Mouse (Mus musculus) limb, embryonic 10.5 days (tissue): ENCODE data around the gene Hist1h2ae. TPM values are rescaled to one million over a fixed set of nuclear protein-coding genes. Genes with fewer than 3 reads are reported as not detected.
A peak's percentile ranks its signal among the peaks of the same experiment; 100 is the strongest.
"Not testable (repeated sequence)": the region's sequence is repeated elsewhere in the genome, so short reads cannot be mapped to it uniquely, and the experiment has no call there.

Experiments used
- DNase-seq: peaks from one replicate; pipeline ENCODE4 v3.0.0-alpha.2; 2017; ENCODE audit warnings: low spot score
- H3K27ac ChIP-seq: fragments of 300-500 bp; sonication (generic); 2 replicates; pipeline ENCODE4 v1.5.1; 2016; ENCODE audit warnings: mild to moderate bottlenecking
- H3K27me3 ChIP-seq: fragments of 300-500 bp; sonication (generic); 2 replicates; pipeline ENCODE4 v1.6.1; 2016; ENCODE audit warnings: low read depth, mild to moderate bottlenecking; ENCODE audit not compliant: poor library complexity, severe bottlenecking
- H3K36me3 ChIP-seq: fragments of 300-500 bp; sonication (generic); 2 replicates; pipeline ENCODE4 v1.6.1; 2016; ENCODE audit warnings: mild to moderate bottlenecking, moderate library complexity
- H3K4me1 ChIP-seq: fragments of 300-500 bp; sonication (generic); 2 replicates; pipeline ENCODE4 v1.6.1; 2016
- H3K4me3 ChIP-seq: fragments of 300-500 bp; sonication (generic); 2 replicates; pipeline ENCODE4 v1.5.1; 2016; ENCODE audit warnings: mild to moderate bottlenecking, moderate library complexity
- H3K9me3 ChIP-seq: fragments of 300-500 bp; sonication (generic); replicated peaks from 2 replicates; pipeline ENCODE4 v1.6.1; 2016; ENCODE audit warnings: mild to moderate bottlenecking
- WGBS: fragments of 180-500 bp; shearing (Covaris S2); methylation state at CpG from one replicate; pipeline ENCODE4 v1.1.7; 2016; 5-methylcytosine and 5-hydroxymethylcytosine counted together
- polyA plus RNA-seq: library from polyadenylated mRNA; unstranded; fragments of >200 nt; fragmentation: Nextera tagmentation; extraction: Ambion mirVana; gene quantifications from 2 replicates; pipeline ENCODE4 v1.2.1, GENCODE M21; 2016

Gene Hist1h2ae
- polyA plus RNA-seq, 1 experiment from 2014 or later: 113 TPM

- Histone ChIP-seq H3K27me3 (no peaks in the 10 kb centered on the region), H3K4me1 (peaks cover 41% of the 10 kb centered on the region), H3K36me3 (no peaks in the 10 kb centered on the region), H3K27ac (peak within 1 kb of the TSS; percentile 95), H3K9me3 (no peaks in the 10 kb centered on the region), H3K4me3 (peak within 1 kb of the TSS; percentile 61)
- DNase-seq: peak; percentile 95
- WGBS: 0% methylated on average over 43 of the region's 43 CpGs
Observed at GRCm38 (mm10) chr13:23581408-23582218, 10.6 kb upstream of the Hist1h2ae start, which contains the start of gene Hist1h4d. Gene Hist1h4d, plus strand, starts transcription at chr13:23581598.

GRCm38 (mm10) chr13:23577835-23578234 is 6.8 kb upstream of the Hist1h2ae start:
- Histone ChIP-seq H3K27me3 (no peaks in the 10 kb centered on the region), H3K36me3 (no peaks in the 10 kb centered on the region), H3K9me3 (no peaks in the 10 kb centered on the region), H3K4me3 (no peak overlapping the region), H3K4me1 (peaks cover 30% of the 10 kb centered on the region), H3K27ac (peak overlapping the region; percentile 91)
- DNase-seq: no peak
- 88% methylated on average over 1 of the region's 1 CpGs for WGBS

DNA sequence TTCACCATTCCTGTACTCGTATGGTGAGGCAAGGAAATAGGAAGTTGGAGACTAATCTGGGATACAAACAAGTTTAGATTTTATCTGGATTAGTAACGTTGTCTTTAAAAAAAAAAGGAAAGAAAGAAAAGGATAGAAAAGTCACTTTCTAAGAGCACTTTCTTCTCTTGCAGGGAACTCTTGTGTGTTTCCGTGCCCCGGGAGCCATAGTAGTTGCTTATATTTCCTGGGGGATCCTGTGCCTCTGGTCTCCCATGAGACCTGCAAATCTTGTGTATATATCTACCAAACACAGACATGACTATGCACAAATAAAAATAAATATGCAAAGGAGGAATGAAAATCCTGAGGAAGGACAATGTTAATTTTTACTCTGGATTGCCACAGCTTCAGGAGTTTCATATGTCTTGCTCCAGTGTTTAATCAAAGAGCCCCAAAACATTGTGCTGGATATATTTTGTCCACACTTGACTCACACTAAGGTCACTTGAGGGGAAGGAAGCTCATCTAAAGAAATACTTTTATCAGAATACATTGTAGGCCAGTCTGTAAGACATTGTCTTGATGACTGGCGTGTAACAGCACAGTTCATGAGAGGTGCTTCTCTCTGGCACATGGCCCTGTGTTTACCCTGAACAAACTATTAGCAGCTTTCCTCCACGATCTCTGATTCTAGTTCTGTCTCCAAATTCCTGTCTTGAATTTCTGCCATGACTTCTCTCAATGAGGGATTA is 6.1 kb upstream of the Hist1h2ae start:
- Histone ChIP-seq H3K4me3 (peak overlapping the region; percentile 56), H3K4me1 (peaks cover 31% of the 10 kb centered on the region), H3K27me3 (no peaks in the 10 kb centered on the region), H3K9me3 (no peaks in the 10 kb centered on the region), H3K27ac (peak overlapping the region; percentile 91), H3K36me3 (no peaks in the 10 kb centered on the region)
- DNase-seq: no peak
- WGBS: 57% methylated on average over 6 of the region's 6 CpGs

GRCm38 (mm10) chr13:23576351-23576881 is 5.4 kb upstream of the Hist1h2ae start:
- 5% methylated on average over 7 of the region's 7 CpGs for WGBS
- Histone ChIP-seq H3K4me1 (peaks cover 31% of the 10 kb centered on the region), H3K27me3 (no peaks in the 10 kb centered on the region), H3K9me3 (no peaks in the 10 kb centered on the region), H3K36me3 (no peaks in the 10 kb centered on the region), H3K4me3 (peak overlapping the region; percentile 56), H3K27ac (peak overlapping the region; percentile 91)
- DNase-seq: peak; percentile 61

GRCm38 (mm10) chr13:23575864-23576313 is 4.9 kb upstream of the Hist1h2ae start:
- not testable (repeated sequence) for H3K36me3 ChIP-seq, H3K9me3 ChIP-seq, DNase-seq, H3K27me3 ChIP-seq
- 2% methylated on average over 8 of the region's 40 CpGs for WGBS
- H3K4me1 ChIP-seq: peaks cover 28% of the 10 kb centered on the region
- peak overlapping the region; percentile 56 for H3K4me3 ChIP-seq
- peak overlapping the region; percentile 91 for H3K27ac ChIP-seq

- Histone ChIP-seq H3K36me3 (no peaks in the 10 kb centered on the region), H3K27ac (peak within 1 kb of the TSS; percentile 91), H3K4me3 (peak within 1 kb of the TSS; percentile 56), H3K4me1 (peaks cover 23% of the 10 kb centered on the region), H3K9me3 (no peaks in the 10 kb centered on the region), H3K27me3 (no peaks in the 10 kb centered on the region)
- no peak for DNase-seq
- under 1% methylated on average over 18 of the region's 18 CpGs for WGBS
Observed at GRCm38 (mm10) chr13:23575271-23575851, 4.3 kb upstream of the Hist1h2ae start, which contains the start of gene Hist1h3d. Gene Hist1h3d, plus strand, starts transcription at chr13:23575763.

DNA sequence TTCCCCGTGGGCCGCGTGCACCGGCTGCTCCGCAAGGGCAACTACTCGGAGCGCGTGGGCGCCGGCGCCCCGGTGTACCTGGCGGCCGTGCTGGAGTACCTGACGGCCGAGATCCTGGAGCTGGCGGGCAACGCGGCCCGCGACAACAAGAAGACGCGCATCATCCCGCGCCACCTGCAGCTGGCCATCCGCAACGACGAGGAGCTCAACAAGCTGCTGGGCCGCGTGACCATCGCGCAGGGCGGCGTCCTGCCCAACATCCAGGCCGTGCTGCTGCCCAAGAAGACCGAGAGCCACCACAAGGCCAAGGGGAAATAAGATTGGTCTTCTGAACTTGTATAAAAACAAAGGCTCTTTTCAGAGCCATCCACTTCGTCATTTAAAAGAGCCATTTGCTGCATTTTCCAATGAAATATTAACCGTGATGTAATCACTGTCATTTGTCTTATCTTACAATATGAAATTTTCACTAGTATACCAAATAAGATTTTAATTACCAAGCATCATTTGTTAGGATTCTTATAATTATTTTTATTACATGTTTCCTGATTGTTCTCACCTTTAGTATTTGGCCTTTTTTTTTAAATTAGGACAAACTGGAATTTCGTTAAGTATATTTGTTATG is 3.6 kb upstream of the Hist1h2ae start:
- H3K36me3 ChIP-seq, H3K9me3 ChIP-seq, H3K27me3 ChIP-seq, DNase-seq: not testable (repeated sequence)
- under 1% methylated on average over 10 of the region's 39 CpGs for WGBS
- Histone ChIP-seq H3K27ac (peak overlapping the region; percentile 91), H3K4me3 (peak overlapping the region; percentile 56), H3K4me1 (peaks cover 26% of the 10 kb centered on the region)

GRCm38 (mm10) chr13:23573898-23574524 is 3.0 kb upstream of the Hist1h2ae start, which contains the start of the genes Hist1h2bf and Hist1h2ad:
Gene Hist1h2bf, minus strand, starts transcription at chr13:23574196.
Gene Hist1h2ad, plus strand, starts transcription at chr13:23574381.
- H3K36me3 ChIP-seq, H3K9me3 ChIP-seq, H3K27me3 ChIP-seq: not testable (repeated sequence)
- 1% methylated on average over 42 of the region's 42 CpGs for WGBS
- peak; percentile 84 for DNase-seq
- Histone ChIP-seq H3K4me3 (peak within 1 kb of the TSS; percentile 56), H3K4me1 (peaks cover 26% of the 10 kb centered on the region), H3K27ac (peak within 1 kb of the TSS; percentile 91)

- H3K36me3 ChIP-seq, H3K27me3 ChIP-seq, DNase-seq, H3K9me3 ChIP-seq: not testable (repeated sequence)
- peaks cover 26% of the 10 kb centered on the region for H3K4me1 ChIP-seq
- peak overlapping the region; percentile 89 for H3K27ac ChIP-seq
- WGBS: 15% methylated on average over 20 of the region's 20 CpGs
- peak overlapping the region; percentile 54 for H3K4me3 ChIP-seq
Observed at GRCm38 (mm10) chr13:23573034-23573897, 2.2 kb upstream of the Hist1h2ae start.

GRCm38 (mm10) chr13:23572218-23573033 is 1.4 kb upstream of the Hist1h2ae start:
- Histone ChIP-seq H3K4me3 (peak overlapping the region; percentile 54), H3K9me3 (no peaks in the 10 kb centered on the region), H3K4me1 (peaks cover 26% of the 10 kb centered on the region), H3K27me3 (no peaks in the 10 kb centered on the region), H3K36me3 (no peaks in the 10 kb centered on the region), H3K27ac (peak overlapping the region; percentile 89)
- no peak for DNase-seq
- WGBS: 47% methylated on average over 2 of the region's 2 CpGs
